Mouse (Mus musculus): ENCODE data around the gene Dolpp1.

GRCm38 (mm10) chr2:30395757-30396156 lies 3.7 kb downstream of the Dolpp1 start:
- TF ChIP-seq CTCF (IDR thresholded peaks at IDR 0.05; ENCODE audit: low read depth) (no peak), EP300 (IDR thresholded peaks at IDR 0.05; ENCODE audit: low read depth) (no peak)

Measured in liver, postnatal 0 days (tissue).